Mouse (Mus musculus) gastrocnemius, adult 2 months (tissue): ENCODE results near the gene Prrt1. TPM values are rescaled to one million over a fixed set of nuclear protein-coding genes. Genes with fewer than 3 reads are reported as not detected.
A peak's percentile ranks its signal among the peaks of the same experiment; 100 is the strongest.

Source experiments
- DNase-seq: peaks from one replicate; pipeline ENCODE4 v3.0.0; 2022
- H3K27ac ChIP-seq: fragments of 200-600 bp; 2 replicates; pipeline ENCODE4 v1.8.1; 2022; ENCODE audit warnings: mild to moderate bottlenecking
- H3K4me3 ChIP-seq: fragments of 200-600 bp; 2 replicates; pipeline ENCODE4 v1.8.1; 2022; ENCODE audit warnings: mild to moderate bottlenecking, moderate library complexity
- CTCF ChIP-seq: fragments of 200-600 bp; IDR thresholded peaks from 2 replicates; pipeline ENCODE4 v1.8.1; 2022; ENCODE audit warnings: antibody characterized with exemption, mild to moderate bottlenecking, moderate library complexity
- intact Hi-C: fragments of 180-260 bp; cut with DNase I; formaldehyde crosslinking; loops from one replicate; pipeline ENCODE4 v1.15.1; 2025
- total RNA-seq, 2 experiments: library from RNA; stranded (reverse); gene quantifications; 2 replicates each; pipeline ENCODE4 v1.2.3; 2021

Gene Prrt1
- total RNA-seq, 2 experiments from 2014 or later = 0.28 to 0.36 TPM

GRCm38 (mm10) chr17:34590154-34590987 is 39.0 kb upstream of the Prrt1 start:
- no peak for DNase-seq
- intact Hi-C loops = no loop called here
- H3K27ac ChIP-seq = peak overlapping the region; percentile 97
- peak overlapping the region; percentile 88 for H3K4me3 ChIP-seq
- TF ChIP-seq CTCF = no peak

DNA sequence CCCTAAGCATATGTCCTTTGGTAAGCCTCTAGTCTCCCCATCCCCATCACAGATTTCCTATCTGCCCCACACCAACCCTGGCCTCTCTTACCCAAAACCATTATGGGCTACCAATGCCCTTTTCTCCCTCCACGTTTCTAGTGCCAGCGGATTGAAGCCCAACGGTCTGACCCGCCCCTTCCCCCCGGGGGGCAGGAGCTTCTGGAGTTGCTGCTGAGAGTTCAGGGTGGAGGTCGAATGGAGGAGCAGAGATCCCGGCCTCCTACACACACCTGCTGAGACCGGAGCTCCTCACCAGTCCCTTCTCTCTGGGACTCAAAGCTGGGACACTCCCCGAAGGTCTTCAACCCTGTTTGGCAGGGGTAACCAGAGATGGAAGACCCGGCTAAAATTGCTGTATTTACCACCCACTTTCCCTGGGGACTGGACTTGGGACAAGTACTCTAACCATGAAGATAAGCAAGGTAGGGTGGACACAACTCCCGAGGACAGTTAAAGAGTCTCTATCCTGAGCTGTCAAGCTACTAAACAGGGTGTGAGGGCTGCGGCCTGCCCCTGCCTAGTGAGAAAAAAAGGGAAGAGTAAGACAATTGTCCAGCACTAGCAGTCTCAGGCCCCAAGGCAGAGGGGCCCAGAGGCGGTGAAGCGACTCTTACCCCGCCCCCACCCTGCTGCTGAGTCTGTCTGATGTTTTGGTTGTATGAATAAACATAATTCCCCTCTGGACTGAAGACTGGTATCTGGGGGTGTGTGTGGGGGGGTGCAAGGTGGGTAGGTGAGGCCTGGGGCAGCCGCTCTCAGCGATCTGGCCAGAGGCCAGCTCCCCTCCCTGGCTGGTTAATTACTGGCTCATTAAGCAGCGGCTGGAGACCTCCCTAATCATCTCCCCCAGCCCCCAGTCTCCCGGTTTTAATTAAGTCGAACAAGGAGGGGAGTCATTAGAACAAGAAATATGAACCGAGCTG is 38.0 kb upstream of the Prrt1 start, which contains the start of gene Pbx2:
Gene Pbx2 (plus strand): TSS at position 238 of the 965 bp plus-strand sequence.
- H3K4me3 ChIP-seq = peak within 1 kb of the TSS; percentile 88
- intact Hi-C loops = no loop called here
- H3K27ac ChIP-seq = peak within 1 kb of the TSS; percentile 97
- peak; percentile 43 for DNase-seq
- TF ChIP-seq CTCF = no peak

- TF ChIP-seq CTCF = no peak
- intact Hi-C loops = no loop called here
- Histone ChIP-seq H3K4me3 (peak overlapping the region; percentile 88), H3K27ac (peak overlapping the region; percentile 97)
- DNase-seq = peak; percentile 95
These were observed 37.3 kb upstream of the Prrt1 start for GRCm38 (mm10) chr17:34591994-34592375.

DNA sequence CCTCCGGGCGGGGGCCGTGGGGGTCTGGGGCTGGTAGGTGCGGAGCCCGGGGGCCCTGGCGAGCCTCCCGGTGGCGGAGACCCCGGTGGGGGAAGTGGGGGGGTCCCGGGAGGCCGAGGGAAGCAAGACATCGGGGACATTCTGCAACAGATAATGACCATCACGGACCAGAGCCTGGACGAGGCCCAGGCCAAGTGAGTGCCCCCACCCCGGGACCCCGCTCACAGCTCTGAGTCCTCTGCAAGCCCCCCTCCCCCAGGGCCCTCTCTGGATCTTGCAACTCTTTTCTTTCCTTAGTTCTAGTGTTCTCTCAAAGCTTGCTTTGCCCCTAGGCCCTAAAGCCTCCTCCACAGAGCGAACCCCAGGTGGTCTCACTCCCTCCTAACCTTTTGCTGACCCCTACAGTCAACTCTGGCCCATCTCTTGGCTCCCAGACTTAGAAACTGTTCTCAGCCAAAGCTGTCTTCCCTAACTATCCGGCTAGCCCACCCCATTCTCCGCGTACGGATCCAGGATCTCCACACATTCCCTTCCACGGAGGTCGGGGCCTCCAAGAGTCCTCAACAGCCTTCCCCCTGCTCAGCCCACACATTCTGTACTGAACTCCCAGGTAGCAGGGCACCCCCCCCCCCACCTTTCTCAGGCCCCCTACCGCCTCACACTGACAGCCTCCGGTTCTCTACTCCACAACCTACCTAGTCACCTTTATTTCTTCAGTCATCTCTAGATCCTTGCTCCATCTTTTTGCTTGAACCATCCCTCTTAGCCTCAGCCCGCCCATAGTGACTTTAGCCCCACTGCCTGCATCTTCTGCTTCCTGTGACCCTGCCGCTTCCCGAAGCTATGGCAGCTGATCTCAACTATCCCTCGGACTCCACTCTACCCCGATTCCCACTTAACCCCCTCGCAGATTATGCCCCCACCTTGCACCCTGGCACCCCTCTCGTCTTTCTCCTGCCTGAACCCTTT is 36.5 kb upstream of the Prrt1 start:
- intact Hi-C loops = no loop called here
- DNase-seq = no peak

DNA sequence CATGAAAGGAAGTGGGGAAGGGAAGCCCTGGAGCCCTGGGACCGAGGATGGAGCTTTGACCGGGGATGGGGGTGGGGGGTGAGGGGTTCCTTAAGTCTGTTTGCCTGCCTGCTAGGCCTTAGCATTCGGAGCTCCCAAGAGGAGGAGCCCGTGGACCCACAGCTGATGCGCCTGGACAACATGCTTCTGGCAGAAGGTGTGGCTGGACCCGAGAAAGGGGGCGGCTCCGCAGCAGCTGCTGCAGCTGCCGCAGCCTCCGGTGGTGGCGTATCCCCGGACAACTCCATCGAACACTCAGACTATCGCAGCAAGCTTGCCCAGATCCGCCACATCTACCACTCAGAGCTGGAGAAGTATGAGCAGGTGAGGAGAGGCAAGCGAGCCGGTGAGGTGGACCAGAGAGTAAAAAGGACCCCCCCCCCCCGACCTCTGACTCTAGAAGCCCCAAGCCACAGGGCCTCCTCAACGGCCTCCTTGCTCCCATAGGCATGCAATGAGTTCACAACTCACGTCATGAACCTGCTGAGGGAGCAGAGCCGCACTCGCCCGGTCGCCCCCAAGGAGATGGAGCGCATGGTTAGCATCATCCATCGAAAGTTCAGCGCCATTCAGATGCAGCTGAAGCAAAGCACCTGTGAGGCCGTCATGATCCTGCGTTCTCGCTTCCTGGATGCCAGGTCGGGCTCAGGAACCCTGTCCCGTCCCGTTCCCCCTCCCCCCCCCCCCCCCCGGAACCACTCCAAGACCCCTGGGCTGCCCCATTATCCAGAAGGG is 35.4 kb upstream of the Prrt1 start:
- intact Hi-C loops = no loop called here

More for the DNA sequence above, 36.5 kb upstream of the Prrt1 start:
- peak overlapping the region; percentile 97 for H3K27ac ChIP-seq
- no peak for TF ChIP-seq CTCF
- H3K4me3 ChIP-seq = peak overlapping the region; percentile 88

GRCm38 (mm10) chr17:34596098-34596497 is 33.2 kb upstream of the Prrt1 start:
- TF ChIP-seq CTCF = no peak
- no peak overlapping the region for H3K27ac ChIP-seq
- DNase-seq = no peak
- intact Hi-C loops = no loop called here
- no peak overlapping the region for H3K4me3 ChIP-seq

More for the DNA sequence above, 35.4 kb upstream of the Prrt1 start:
- H3K4me3 ChIP-seq = peak overlapping the region; percentile 88
- peak; percentile 44 for DNase-seq
- H3K27ac ChIP-seq = peak overlapping the region; percentile 97; the same call in 1 of the 2 replicates
- no peak for TF ChIP-seq CTCF

DNA sequence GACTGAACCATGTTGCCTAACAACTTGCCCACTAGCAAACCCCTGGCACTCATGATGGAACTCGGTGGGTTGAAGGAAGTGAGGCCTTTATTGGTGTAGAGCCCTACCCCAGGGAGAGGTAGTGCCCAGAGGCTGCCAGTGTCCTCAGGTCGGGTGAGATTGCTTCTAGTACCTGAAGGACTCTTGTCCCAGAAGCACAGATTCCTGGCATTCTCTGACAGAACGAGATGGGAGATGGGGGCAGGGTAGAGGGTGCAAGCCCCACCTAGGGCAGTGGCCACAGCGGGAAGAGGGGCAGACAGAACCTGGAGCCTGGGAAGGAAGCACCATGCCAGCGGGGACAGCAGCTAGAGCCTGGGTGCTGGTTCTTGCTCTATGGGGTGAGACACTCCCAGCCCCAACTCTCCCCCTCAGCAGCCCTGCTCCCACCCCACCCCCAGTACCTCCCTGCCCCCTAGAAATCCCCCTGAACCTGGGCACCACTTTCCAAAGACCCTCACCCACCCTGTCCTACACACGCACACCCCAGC is 31.7 kb upstream of the Prrt1 start, which contains the start of gene Ager:
Gene Ager (plus strand): TSS at position 297 of the 530 bp plus-strand sequence.
- DNase-seq = no peak
- H3K27ac ChIP-seq = peak within 1 kb of the TSS; percentile 16; the same call in 1 of the 2 replicates
- intact Hi-C loops = no loop called here
- TF ChIP-seq CTCF = no peak
- no peak within 1 kb of the TSS for H3K4me3 ChIP-seq

- intact Hi-C loops = no loop called here
- no peak for TF ChIP-seq CTCF
- DNase-seq = no peak
- Histone ChIP-seq H3K4me3 (no peak overlapping the region), H3K27ac (no peak overlapping the region)
These were observed 29.4 kb upstream of the Prrt1 start for GRCm38 (mm10) chr17:34599891-34600290.

DNA sequence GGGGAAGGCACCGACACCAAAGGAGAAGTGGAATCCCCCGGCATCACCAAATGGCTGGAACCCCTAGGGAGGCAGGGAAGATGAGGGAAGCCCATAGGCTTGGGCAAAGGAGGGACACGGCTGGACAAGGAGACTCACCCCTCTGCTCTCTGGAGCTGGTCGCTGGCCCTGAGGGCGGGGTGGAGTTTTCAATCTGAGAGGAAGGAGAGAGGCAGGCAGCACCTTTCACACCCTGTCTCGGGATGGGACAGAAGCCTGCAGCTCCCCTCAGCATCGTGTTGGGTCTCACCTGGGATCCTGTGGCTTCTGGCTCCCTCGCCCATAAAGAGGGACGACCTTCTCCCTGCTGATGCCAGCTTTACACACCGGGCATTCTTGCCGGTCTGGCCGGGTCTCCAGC is 27.5 kb upstream of the Prrt1 start:
- no peak for TF ChIP-seq CTCF
- no peak overlapping the region for H3K4me3 ChIP-seq
- intact Hi-C loops = no loop called here
- no peak for DNase-seq
- no peak overlapping the region for H3K27ac ChIP-seq

DNA sequence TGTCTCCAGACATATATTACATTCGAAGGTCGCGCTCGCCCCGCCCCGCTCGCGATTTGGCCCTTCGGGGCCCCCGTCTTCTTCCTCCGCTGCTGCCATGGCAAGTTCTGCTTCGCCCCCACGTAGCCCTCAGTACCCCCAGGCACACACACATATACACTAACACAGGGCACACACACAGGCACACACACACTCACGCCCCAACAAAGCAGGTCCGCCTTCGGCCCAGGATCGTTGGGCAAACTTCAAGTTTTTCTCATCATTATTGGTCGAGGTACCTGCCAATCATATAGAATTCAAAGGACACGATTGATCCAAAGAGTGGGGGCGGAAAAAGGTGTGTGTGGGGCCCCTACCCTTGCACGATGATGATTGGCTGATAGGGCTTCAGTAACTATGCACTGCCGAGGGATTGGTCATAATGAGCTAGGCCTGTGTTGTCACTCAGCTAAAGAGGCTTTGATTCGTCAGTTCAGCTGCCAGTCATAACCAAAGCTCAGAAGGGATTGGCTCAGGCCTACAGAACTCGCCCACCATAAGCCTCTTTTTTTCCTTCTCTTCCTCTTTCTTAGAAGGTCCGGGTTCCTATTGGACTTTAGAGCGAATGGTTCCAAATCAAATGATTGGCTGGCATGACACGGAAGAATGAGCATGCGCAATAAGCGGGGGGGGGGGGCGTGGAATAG is 25.8 kb upstream of the Prrt1 start, which contains the start of gene Rnf5:
Gene Rnf5 (minus strand): TSS at position 316 of the 686 bp plus-strand sequence.
- intact Hi-C loops = loop anchor here (2.0 kb wide), 1 partner anchor 23 kb away; no protein-coding TSS in a partner anchor
- Histone ChIP-seq H3K27ac (peak within 1 kb of the TSS; percentile 96), H3K4me3 (peak within 1 kb of the TSS; percentile 99)
- DNase-seq = peak; percentile 97
- no peak for TF ChIP-seq CTCF
